Mouse (Mus musculus) lung, adult 2 months (tissue): ENCODE results near the gene Tsc22d1.

Source experiments
- CTCF ChIP-seq: fragments of 200-500 bp; IDR thresholded peaks from 2 replicates; pipeline ENCODE4 v1.5.1; 2011; ENCODE audit warnings: mild to moderate bottlenecking, low read length, control low read depth; ENCODE audit not compliant: insufficient read depth
- POLR2A ChIP-seq: fragments of 200-500 bp; IDR thresholded peaks from 2 replicates; pipeline ENCODE4 v1.6.1; 2011; ENCODE audit warnings: low read depth, mild to moderate bottlenecking, control low read depth, low read length, borderline replicate concordance; ENCODE audit errors: extremely low read depth

- TF ChIP-seq CTCF = no peak
- no peak for TF ChIP-seq POLR2A
These were observed 129.4 kb downstream of the Tsc22d1 start for GRCm38 (mm10) chr14:76544136-76544535.
